Mouse (Mus musculus) neutrophil, adult 5-6 weeks (primary cell): Measurements from ENCODE around the gene Rhd. TPM values are rescaled to one million over a fixed set of nuclear protein-coding genes. Genes with fewer than 3 reads are reported as not detected.
"Not testable (repeated sequence)": the region's sequence is repeated elsewhere in the genome, so short reads cannot be mapped to it uniquely, and the experiment has no call there.

ENCODE experiments used
- ATAC-seq: fragments of 151-379, 151-347 bp; 2 replicates; pipeline ENCODE4 v1.8.0; 2017; ENCODE audit warnings: mild to moderate bottlenecking, moderate TSS enrichment; ENCODE audit not compliant: insufficient number of reproducible peaks, poor library complexity, low FRiP score, severe bottlenecking; ENCODE audit errors: extremely low read depth
- total RNA-seq: library from RNA; stranded (forward); fragments of 200-1000 nt; gene quantifications from 2 replicates; pipeline ENCODE4 v1.2.3, GENCODE M21; 2017

Gene Rhd
- total RNA-seq, 1 experiment from 2014 or later: not detected

DNA sequence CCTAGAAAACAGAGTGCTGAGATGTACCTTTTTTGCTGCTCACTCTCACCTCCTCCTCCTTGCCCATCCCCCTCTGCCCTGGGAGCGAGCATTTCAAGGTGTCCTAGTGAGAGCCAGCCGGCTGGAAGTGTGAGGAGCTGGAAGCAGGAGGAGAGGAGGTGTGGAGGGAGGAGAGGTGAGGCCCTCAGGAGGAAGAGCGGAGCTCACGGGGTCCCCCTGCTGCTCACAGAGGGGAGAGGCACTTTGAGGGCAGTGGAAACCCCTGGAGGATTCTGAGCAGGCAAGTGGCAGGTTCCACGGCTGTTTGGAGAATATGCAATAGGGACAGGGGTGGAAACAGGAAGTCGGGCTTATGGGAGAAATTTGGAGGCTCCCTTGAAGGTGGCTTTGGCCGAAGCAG, 18.9 kb downstream of the Rhd start:
- peak; percentile 48; the same call in 1 of the 2 replicates for ATAC-seq

DNA sequence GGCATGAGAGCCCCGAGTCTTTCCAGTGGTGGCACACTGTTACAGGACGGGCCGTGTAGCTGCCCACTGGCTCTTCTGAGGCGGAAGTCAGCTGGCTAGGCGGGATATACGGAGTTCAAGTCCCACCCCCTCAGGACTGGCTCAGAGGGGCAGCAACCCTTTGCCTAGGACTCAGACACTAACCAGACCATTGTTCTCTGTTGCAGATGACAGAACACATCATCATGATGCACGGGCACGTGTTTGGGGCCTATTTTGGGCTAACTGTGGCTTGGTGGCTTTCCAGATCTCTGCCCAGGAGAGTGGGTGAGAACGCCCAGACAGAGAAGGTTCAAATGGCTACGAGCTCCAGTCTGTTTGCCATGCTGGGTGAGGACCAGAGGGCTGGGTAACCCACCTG, 19.5 kb downstream of the Rhd start:
- ATAC-seq: no peak

DNA sequence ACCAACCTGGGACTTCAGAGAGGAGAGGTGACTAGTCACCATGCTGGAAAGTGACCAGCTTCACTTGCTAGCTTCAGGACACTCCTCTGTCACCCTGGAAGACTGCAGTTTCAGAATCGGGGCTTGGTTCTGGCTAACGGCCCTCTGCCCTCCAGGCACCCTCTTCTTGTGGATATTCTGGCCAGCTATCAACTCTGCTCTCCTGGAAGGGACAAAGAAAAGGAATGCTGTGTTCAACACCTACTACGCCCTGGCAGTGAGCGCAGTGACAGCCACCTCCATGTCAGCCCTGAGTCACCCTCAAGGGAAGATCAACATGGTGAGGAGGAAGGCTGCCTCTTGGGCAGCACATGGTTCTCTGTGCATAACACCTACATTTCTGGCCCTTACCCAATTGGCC, 20.0 kb downstream of the Rhd start:
- no peak for ATAC-seq

DNA sequence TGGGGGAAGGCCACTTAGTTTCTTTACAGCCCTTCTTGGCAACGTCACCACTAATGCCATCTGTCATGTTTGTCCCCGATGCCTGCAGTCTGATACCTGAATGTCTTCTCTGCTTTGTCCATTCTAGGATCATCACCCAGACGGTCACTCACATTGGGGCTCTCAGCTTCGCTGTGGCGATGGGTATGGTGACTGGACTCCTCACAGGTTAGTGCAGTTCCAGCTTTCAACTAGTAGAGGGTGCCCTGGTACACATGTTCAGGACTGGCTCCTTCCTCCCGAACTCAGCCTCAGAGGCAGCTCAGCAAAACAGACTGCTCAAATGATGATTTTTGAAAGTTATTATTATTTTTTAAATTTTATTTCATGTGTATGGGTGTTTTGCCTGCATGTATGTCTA, 27.8 kb downstream of the Rhd start:
- ATAC-seq: no peak

DNA sequence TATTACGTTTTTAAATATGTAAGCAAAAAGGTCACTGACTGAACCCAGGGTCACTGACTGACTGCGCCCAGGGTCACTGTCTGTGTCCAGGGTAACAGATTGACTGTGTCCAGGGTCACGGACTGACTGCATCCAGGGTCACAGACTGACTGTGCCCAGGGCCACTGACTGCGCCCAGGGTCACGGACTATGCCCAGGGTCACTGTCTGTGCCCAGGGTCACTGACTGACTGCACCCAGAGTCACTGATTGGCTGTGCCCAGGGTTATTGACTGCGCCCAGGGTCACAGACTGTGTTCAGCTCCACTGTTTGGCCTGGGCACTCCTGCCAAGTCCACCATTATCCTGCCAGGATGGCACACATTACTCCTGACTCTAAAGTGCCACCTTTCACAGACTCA, 32.9 kb downstream of the Rhd start:
- no peak for ATAC-seq

DNA sequence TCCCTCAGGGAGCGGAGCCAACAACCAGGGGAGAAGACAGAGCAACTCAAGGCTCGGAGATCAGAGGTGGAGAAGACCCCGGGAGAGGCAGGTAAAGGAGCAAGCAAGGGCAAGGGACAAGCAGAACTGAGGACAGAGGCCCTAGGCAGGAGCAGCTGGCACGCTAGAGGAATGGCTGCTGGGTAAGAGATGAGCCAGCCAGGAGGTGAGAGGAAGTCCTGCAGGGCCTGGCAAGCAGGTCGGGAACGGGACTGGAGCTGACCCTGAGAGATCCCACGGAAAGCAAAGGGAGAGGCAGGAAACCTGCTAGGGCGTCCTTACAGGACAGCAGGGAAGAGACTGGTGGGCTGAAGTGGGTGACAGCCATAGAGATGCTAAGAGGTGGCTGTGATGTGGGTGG, 36.8 kb downstream of the Rhd start:
- ATAC-seq: no peak

DNA sequence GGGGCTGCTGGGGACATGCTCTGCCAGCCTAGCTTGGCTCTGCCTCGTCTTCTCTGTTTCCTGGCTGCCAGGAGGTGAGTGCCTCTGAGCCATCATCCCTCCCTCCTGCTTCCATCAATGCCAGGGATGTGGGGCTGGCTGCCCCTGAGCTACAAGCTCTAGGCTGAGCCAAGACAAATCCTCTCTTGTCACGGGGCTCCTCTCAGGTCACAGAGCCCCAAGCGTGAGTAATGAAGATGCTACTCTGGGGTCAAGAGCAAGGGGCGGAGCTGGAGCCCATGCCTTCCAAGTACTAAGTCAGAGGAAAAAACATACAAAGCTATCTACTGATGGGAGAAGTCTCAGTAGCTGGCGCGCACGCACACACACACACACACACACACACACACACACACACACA, 38.7 kb downstream of the Rhd start:
- no peak for ATAC-seq

DNA sequence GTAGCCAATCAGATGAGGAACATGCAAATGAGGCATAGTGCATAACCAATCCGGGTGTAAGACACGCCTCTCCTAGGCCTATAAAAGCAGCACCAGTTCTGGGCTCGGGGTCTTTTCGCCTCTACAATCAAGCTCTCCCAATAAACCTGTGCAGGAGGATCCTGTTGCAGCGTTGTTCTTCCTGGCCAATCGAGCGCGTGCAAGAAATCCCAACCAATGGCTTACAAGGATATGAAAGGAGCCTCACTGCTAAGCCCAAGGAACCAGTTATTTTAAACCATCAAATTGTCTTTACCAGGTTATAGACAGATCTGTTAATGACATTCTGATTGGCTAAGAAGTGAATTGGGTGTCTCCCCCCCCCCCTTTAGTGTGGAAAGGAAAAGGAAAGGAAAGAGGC, 47.1 kb downstream of the Rhd start:
- not testable (repeated sequence) for ATAC-seq

DNA sequence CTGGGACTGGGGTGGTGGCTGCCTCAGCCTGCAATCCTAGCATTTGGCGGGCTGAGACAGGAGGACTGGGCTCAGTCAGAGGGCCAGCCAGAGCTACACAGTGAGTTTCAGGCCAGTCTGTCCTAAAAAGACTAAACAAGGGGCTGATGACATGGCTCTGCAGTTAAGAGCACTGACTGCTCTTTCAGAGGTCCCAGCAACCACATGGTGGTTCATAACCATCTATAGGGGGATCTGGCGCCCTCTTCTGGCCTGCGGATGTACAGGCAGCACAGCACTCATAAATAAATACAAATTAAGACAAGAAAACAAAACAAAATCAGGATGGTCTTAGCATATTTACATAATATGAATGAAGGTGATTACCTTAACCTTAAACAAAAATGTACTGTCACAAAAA, 49.1 kb downstream of the Rhd start:
- peak; percentile 46; the same call in 1 of the 2 replicates for ATAC-seq

DNA sequence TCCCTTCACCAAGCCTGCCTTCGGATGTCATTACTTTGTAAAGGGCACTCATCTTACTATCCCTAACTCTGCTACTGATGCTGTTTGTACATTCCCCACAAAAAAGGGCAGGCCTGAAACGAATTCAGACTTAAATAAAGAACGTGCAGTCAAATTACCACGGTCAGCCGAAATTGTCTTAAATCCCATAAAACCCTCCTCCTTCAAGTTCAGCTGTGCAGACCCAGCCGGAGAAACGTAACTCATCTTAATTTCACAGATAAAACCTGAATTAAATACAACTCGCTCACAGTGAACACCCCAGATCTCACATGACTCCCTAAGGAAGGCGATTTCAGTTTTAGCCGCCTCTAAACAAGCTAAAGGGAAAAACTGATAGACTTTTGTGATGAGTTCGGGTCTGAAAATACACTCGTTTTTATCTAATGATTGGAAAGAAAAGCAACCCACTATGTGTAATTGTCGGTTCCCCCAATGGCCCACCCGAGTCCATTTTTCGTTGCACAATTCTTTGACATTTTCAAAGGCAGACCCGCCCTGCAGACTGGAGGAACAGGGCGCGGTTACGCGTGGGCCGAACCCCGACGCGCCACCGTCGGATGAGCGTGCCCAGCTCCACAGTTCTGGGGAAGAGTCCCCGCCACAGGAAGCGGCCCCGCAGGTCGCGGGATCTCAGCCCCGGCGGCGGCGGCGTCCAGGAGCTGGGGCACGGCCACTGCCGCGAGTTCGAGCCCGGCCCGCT, 50.0 kb downstream of the Rhd start:
- ATAC-seq: no peak

DNA sequence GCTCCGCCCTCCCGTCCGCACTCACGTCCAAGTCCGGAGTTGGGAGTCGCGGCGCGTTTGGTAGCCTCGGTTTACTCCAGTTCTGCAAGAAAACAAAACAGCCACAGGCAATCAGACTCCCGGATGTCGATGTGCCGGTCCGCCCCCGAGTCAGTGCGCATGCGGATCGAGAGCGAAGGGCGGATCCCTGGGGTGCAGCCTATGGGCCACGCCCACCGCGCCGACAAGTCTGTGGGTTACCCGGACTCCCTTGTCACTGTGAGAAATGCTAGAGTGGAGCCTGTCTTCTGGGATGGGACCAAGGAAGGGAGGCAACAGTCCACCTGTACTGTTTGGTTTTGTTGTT, 50.5 kb downstream of the Rhd start, which contains the start of gene Tmem50a:
Gene Tmem50a, minus strand, starts transcription at position 161 of the 346 bp plus-strand sequence.
- ATAC-seq: peak; percentile 87

DNA sequence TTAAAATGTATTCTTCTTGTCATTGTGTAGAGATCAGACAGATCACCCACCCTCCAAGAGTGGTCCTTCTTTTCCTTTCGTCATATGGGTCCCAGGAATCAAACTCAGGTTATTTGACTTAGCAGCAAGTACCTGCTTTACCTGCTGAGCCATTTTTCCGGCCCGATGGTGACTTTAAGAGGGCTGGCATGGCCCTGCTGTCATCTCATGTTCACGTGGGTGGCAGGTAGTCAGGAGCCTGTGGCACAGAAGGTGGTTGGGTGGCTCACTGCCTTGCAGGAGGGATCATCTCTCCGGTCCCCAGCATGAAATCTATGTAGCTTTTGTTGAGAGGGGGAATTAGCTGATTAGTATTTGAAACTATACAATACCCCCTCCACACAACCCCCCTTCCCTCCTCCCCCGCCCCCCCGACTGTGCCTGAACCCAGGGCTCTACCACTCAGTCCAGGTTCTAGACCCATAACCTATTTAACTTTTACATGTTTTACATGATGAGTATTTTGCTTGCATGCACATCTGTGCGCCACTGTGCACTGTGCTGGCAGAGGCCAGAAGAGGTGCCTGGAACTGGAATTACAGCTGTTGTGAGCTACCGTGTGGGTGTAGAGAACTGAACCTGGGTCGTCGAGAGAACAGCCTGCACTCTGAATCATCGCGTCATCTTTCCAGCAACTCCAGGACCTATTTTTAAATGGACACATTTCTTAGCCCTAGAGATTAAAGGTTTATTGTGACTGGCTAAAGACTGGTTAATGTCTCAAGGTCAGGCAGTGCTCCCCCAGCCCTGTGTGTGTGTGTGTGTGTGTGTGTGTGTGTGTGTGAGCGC, 51.1 kb downstream of the Rhd start:
- no peak for ATAC-seq

DNA sequence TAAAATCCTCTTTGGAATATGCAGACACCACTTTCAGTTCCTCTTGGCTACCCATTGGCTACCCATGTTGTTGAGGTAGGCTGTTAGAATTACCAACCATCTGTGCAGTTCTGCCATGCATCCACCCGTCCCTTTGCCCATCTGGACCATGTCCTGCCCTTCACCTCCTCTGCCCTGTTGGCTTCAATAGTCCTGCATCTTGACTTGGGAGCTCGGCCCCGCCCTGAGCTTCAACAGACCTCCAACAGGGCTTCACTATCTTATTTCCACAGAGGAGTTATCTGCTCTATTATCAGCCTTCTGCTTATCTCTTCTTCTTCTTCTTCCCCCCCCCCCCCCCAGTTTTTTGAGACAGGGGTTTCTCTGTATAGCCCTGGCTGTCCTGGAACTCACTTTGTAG, 52.9 kb downstream of the Rhd start:
- no peak for ATAC-seq

DNA sequence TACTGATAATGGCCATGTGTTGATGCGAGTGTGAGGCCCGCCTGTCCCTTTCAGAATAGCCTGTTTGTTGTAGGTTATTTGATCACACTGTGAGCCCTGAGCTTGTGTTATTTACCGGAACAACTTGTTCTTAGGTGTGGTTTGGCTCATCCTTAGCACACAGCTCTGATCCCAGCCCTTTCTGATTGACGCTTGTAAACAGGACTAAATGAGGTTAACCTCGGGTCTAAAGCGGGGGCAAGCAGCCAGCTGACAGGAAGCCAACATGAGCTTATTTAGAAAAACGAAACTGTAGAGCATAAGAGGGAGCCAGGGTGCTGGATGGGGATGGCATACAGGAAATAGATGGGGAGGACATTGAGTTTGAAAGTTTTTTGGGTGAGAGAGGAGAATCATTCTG, 54.0 kb downstream of the Rhd start:
- ATAC-seq: no peak

DNA sequence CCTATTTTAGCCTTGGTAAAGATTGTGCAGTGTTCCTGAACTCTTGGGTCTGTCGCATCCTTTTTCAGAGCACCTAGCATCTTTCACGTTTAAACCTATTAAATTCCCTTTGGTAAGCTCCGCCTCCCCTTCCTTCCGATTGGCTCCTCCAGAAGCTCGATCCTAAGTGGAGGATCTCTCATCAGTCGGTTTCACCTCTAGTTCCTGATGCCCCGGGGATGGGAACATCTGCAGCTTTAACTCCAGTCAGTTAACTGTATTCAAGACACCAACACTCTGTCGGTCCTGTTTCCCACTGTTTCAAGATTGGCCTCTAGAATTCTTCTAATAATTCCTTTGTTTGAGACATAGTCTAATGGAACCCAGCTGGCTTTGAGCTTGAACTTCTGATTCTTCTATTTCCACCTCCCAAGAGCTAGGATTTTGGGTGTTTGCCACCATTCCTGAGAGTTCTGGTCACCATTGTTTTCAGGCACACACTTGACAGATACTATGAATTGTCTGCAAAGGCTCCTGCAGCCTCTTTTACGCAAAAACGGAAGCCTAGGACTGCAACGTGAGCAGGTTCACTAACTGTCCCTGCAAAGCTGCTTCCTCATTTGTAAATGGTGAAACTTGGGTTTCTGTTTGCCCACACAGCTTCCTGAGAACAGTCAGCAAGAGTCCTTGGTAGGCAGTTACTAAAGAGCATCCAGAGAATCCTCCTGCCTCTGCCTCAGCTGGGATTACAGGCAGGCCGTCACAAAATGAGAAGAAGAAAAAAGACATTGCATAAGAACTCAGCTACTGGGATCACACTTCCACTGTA, 55.6 kb downstream of the Rhd start:
- peak; percentile 45 for ATAC-seq

DNA sequence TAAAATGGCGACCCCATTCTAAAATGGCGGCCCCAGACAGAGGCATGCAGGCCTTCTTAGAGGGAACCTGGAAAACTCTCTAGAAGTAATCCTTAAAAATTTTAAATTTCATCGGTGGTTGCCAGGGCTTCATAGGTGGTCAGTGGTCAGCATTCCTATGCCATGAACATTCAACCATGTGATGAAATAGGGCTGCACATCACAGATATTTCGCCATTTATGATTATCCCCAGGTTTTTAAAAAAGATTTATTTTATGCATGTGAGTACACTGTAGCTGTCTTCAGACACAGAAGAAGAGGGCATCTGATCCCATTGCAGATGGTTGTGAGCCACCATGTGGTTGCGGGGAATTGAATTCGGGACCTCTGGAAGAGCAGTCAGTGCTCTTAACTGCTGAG, 56.3 kb downstream of the Rhd start:
- ATAC-seq: no peak

DNA sequence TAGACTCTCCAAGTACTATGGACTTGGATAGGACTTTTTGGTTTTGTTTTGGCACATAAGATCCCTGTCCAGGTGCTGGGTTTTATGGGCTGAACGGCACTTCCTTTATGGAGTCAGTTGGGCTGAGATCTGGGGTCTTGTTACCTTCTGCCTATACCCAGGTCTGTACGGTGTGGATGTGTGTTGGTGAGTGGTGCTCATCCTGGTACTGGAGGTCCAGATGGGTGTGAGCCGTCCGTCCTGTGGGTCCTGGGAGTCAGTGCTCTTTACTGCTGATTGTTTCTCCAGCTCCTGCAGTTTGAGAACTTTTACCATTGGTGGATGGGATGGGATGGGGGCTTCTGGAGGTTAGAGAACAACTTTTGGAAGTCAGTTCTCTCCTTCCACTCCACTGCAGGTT, 57.4 kb downstream of the Rhd start:
- ATAC-seq: no peak

DNA sequence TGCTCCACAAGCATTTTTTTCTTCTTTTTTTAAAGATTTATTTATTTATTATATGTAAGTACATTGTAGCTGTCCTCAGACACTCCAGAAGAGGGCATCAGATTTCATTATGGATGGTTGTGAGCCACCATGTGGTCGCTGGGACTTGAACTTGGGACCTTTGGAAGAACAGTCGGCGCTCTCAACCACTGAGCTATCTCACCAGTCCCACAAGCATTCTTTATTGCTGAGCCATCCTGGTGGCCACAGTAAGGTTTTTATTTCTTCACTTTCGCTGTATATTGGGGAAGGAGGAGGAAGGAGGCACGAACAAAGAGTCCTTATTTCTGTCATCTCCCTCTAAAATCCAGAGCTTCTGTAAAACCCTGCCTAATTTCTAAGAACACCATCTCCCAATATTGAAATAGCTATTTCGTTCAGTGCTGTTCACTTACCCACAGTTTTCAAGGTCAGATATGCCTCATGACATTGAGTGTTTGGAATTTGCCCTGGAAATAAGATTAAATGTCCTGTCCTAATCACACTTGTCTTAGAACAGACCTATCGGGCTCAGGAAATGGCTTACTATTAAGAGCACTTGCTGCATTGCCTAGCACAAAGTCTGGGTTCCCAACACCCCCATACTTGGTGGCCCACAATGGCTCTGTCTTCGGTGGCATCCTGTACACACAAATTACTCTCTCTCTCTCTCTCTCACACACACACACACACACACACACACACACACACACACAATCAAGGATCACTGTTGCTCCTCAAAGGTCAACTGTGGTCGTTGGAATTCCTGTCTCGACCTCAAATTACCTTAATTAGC, 58.0 kb downstream of the Rhd start:
- no peak for ATAC-seq

DNA sequence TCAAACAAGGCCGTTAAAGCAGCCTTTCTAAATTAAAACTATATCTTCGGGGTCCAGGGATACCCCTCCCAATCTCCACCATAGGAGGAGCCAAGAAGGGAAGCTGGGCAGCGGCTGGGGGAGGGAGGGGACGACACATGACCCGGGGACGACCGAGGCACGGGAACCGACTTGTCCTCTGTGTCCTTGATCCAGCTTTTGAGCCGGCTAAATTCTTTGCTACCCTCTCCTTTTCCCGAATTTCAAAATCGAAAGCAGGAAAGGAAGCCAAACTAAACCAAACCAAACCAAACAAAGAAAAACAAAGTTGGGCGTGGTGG, 58.5 kb downstream of the Rhd start:
- ATAC-seq: no peak
